Mouse (Mus musculus) adrenal gland (tissue): Measurements from ENCODE around the gene 4930518I15Rik.
"Not testable (repeated sequence)": the region's sequence is repeated elsewhere in the genome, so short reads cannot be mapped to it uniquely, and the experiment has no call there.

Source experiments
- intact Hi-C: fragments of 180-260 bp; cut with DNase I; formaldehyde crosslinking; loops from one replicate; pipeline ENCODE4 v1.15.1; 2025
- long read RNA-seq, 2 experiments: library from polyadenylated mRNA; unstranded; transcript quantifications; one replicate each; pipeline ENCODE4 v2.0.0; 2020; ENCODE audit warnings: borderline replicate concordance in 1 of 2; ENCODE audit not compliant: insufficient replicate concordance in 1 of 2

Gene 4930518I15Rik
- long read RNA-seq, experiment 1, partial matches to known transcripts, result 0 of 2 reads
- long read RNA-seq, experiment 1, other reads (novel, unspliced or antisense), result 0 of 2 reads
- long read RNA-seq, experiment 2, result 0 reads

GRCm38 (mm10) chr2:156857835-156858234 is at the start of gene 4930518I15Rik:
4930518I15Rik (minus strand) TSS chr2:156857946.
- intact Hi-C loops, result no loop called here

GRCm38 (mm10) chr2:156905931-156906330 is 48.2 kb upstream of the 4930518I15Rik start:
- intact Hi-C loops, result loop anchor here (5.0 to 10.0 kb wide), 3 partner anchors 89 to 191 kb away; partner anchors contain the start of gene Ndrg3

- intact Hi-C loops, result loop anchor here (5.0 to 10.0 kb wide), 3 partner anchors 90 to 192 kb away; partner anchors contain the start of gene Ndrg3
These were observed 47.4 kb upstream of the 4930518I15Rik start for GRCm38 (mm10) chr2:156904976-156905717.

DNA sequence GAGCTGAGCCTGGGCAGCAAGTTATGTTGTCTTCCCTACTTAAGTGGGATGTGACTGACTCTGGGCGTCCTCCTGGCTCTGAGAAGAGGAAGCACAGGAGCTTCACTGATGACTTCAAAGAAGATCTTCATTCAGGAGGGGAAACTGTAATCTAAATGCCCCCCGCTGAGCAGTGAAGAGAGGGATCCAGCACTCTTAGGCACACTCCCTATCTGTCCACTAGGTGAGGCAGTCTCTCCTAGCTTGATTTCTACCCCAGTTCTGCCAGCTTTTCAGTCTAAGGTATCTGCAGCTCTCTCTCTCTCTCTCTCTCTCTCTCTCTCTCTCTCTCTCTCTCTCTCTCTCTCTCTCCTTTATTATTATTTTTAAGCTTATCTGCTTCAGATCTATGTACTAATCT is 45.6 kb upstream of the 4930518I15Rik start:
- intact Hi-C loops, result loop anchor here (10.0 kb wide), 2 partner anchors 91 to 121 kb away; partner anchors contain the start of gene Ndrg3

DNA sequence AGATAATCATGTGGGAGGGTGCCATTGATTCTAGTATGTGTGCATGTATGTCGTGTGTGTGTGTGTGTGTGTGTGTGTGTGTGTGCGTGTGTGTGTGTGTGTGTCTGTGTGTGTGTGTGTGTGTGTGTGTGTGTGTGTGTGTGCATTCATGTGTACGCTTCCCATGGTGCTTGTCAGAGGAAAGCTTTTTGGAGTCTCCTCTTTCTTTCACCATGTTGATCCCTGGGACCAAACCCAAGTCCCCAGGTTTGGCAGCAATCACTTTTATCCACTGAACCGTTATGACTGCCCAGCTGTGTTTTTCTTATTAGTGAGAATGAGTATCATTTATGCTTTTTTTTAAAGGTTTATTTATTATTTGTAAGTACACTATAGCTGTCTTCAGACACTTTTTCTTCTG is 44.7 kb upstream of the 4930518I15Rik start:
- intact Hi-C loops, result loop anchor here (10.0 kb wide), 2 partner anchors 92 to 122 kb away; partner anchors contain the start of gene Ndrg3

DNA sequence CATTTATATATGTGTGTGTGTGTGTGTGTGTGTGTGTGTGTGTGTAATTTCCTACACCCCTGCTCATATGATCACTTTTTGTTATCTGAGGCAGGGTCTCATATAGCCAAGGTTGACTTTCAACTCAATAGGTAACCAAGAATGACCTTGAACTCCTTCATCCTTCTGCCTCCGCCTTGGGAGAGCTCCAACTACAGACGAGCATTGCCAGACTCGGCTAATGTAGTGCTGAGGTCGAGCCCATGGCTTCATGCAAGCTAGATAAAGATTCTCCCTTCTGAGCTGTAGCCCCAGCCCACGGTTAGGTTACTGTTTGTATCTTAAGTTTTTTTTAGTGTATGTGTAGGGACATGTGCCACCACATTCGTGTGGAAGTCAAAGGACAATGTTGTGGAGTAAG is 44.1 kb upstream of the 4930518I15Rik start:
- intact Hi-C loops, result loop anchor here (10.0 kb wide), 2 partner anchors 93 to 123 kb away; partner anchors contain the start of gene Ndrg3

GRCm38 (mm10) chr2:156901344-156901743 is 43.6 kb upstream of the 4930518I15Rik start:
- intact Hi-C loops, result loop anchor here (10.0 kb wide), 2 partner anchors 93 to 123 kb away; partner anchors contain the start of gene Ndrg3

- intact Hi-C loops, result no loop called here
These were observed 41.4 kb upstream of the 4930518I15Rik start for GRCm38 (mm10) chr2:156899184-156899583.

- intact Hi-C loops, result no loop called here
These were observed 40.6 kb upstream of the 4930518I15Rik start for GRCm38 (mm10) chr2:156898374-156898773.

DNA sequence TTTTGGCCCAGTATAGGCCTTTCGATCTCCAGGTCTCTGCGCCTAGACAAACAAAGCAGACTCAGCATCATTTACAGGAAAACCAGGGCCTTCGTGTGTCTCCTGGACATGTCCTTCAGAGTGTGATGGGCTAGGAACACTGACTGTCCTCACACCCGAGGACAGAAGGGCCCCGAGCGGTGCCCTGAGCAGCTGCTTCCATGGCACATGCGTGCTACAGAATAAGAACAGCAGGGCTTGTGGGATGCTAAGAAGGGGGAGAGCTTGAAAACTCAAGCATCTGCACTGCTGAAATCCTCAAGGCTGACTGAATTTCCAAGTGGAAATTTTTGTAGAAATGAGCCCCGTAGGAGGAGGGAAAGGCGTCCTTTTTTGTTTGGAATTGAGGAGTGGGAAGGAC is 39.3 kb upstream of the 4930518I15Rik start:
- intact Hi-C loops, result no loop called here

GRCm38 (mm10) chr2:156896384-156896914 is 38.7 kb upstream of the 4930518I15Rik start:
- intact Hi-C loops, result no loop called here

GRCm38 (mm10) chr2:156894496-156895265 is 36.9 kb upstream of the 4930518I15Rik start:
- intact Hi-C loops, result no loop called here

DNA sequence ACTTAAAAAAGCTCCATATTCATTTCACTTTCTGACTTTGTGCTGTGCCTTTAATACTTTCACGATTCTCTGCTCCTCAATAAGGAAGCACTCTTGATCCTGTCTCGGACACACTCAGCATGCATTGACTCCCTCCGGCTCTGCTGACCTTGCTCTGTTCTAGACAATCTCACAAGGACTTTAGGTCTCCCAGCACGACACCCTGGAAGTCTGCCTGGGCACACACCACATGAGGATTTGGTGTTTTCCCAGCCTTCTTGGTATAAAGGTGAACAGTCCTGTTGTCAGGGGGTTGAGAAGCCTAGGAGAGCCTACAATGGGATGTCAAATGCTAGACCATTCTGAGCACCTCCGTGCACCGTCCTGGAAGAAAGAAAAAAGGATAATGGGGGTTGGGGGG is 35.1 kb upstream of the 4930518I15Rik start:
- intact Hi-C loops, result no loop called here

DNA sequence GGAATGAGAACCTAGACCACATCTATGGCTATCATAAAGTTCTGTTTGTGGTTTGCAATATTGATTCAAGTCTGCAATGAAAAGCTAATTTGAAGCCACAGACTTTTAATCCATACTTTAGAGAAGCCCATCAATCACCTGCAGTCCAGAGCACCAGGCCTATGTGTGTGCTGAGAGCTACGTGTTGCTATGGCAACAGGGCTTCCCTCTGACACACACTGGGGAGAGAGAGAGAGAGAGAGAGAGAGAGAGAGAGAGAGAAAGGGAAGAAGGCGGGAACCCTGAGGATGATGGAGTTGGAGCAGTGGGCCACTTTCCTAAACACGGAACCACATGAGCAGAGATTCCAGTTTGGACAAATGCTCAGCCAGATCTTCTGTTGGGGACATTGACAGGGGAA is 34.5 kb upstream of the 4930518I15Rik start:
- intact Hi-C loops, result no loop called here

DNA sequence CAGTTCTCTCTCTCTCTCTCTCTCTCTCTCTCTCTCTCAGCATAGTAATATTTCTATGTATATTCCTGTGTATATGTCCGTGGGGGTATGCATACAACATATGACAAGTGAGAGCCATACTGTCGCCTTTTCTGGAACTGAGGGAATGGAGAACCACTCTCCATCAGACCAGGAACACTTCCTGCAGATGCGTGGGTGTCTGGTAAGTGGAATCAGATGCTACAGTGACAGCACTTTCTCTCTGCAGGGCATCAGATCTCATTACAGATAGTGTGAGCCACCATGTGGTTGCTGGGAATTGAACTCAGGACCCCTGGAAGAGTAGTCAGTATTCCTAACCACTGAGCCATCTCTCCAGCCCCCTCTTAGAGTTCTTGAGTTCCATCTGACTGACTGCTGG is 30.7 kb upstream of the 4930518I15Rik start:
- intact Hi-C loops, result no loop called here

DNA sequence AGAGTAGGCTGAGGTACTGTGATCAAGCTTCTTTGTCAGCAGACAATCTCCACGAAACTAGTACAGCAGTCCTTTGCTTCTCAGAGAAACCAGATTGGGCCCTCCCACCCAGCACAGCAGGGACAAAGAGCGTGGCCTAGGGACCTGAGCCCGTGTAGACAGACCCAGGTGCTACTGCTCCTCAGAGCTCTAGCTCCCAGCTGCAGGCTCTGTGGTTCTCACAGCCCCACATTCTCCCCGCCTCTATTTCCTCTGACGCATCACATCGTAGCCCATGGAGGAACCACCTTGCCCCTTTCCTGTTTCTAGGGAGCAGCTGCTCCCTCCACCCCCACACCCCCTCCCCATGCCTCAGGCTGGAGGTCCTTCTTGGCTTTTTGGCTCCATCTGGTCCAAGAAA is 29.3 kb upstream of the 4930518I15Rik start, which contains the start of gene Sla2:
Sla2 (minus strand) TSS at position 176 of the 400 bp plus-strand sequence.
- intact Hi-C loops, result no loop called here

DNA sequence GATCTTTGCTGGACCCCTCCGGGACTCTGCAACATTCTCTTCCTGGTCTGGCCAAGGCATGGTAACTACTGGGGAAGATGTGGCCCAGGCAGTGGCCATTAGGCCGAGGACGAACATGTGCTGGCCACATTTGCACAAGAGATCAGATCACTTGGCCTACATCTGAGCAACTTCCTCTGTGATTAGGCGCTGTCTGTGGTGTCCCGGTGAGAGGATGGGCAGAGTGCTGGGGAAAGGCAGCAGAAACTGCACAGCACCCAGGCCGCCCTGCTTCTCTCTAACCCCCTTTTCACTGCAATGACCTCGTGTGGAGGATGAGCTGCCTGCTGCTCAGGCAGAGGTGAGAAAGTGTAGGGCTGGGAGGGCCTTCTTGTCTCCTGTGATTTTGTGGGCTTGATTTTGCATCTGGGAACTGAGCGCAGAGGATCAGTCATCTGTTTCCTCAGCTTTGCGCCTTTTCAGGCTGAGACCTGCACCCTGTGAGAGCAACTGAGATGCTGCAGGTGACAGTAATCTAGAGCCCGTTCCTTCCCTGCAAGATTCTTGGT is 28.4 kb upstream of the 4930518I15Rik start:
- intact Hi-C loops, result no loop called here

DNA sequence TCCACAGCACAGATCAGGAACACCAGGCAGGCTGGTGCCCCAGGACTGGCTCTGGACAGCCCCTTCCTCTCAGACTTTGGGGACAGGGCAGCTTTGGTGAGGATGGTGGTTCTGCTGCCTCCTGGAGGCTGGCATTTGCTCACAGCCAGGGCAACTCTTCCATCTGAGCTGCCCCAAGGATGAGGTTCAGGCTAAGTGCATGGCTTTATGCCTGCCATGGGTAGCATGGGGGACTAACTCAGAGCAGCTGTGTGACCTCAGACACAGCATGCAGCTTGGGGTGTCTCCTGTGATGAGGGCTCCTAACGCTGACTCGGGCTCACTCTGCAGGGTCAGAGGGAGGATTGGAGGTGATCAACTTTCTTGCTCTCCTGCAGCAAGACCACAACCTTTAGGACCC is 27.9 kb upstream of the 4930518I15Rik start:
- intact Hi-C loops, result not testable (repeated sequence)

- intact Hi-C loops, result no loop called here
These were observed 26.9 kb upstream of the 4930518I15Rik start for GRCm38 (mm10) chr2:156884396-156885211.

DNA sequence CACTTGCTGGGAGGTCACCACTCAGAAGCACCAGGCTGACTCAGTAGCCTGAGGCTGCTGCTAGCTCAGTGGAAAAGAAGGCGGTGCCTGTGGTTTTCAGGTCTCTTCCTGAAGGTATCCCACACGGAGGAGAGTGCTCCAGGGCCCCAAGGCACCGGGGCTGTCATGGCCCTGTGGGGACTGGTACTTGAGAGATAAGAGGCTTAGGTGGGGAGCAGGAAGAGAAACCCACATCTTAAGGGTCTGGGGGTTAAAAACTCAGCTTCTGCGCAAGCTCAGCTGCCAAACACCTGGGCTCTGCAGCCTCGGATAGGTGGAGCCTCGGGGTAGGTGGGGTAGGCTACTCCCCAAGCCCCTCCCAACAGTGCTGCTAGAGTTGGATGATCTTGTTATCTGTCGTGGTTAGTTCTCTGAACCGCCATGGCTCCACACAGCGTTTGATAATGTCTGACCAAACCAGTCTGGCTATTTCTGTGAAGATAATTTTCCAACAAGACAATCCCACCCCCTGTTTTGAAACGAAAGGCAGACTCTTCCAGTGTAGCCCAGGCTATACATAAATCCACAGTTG is 24.8 kb upstream of the 4930518I15Rik start:
- intact Hi-C loops, result no loop called here
